Mouse (Mus musculus) ES-E14 (cell line): ENCODE results near the gene Arl6ip5. TPM values are rescaled to one million over a fixed set of nuclear protein-coding genes. Genes with fewer than 3 reads are reported as not detected.

ENCODE experiments used
- DNase-seq: peaks from one replicate; pipeline ENCODE4 v3.0.0-alpha.2; 2013; ENCODE audit warnings: low read depth, low spot score
- H3K27ac ChIP-seq: 2 replicates; pipeline ENCODE4 v1.5.1; 2012; ENCODE audit warnings: low read depth, mild to moderate bottlenecking, low read length, moderate library complexity, mixed read lengths; ENCODE audit not compliant: poor library complexity, insufficient read depth, severe bottlenecking
- H3K36me3 ChIP-seq: 2 replicates; pipeline ENCODE4 v1.6.1; 2012; ENCODE audit warnings: mild to moderate bottlenecking, low read length, moderate library complexity, mixed read lengths; ENCODE audit not compliant: control insufficient read depth, poor library complexity, insufficient read depth, severe bottlenecking
- H3K4me1 ChIP-seq, 2 experiments: fragments of 150-350 bp in 1 of 2; sonication (generic) in 1 of 2; 2 replicates each; pipeline ENCODE4 v1.6.1; 2012; ENCODE audit warnings: low read length in 2 of 2, mild to moderate bottlenecking in 1 of 2, mixed read lengths in 1 of 2; ENCODE audit not compliant: control insufficient read depth in 2 of 2, insufficient read depth in 2 of 2, poor library complexity in 1 of 2
- H3K4me3 ChIP-seq, 2 experiments: fragments of 150-350 bp in 1 of 2; sonication (generic) in 1 of 2; 2 replicates each; pipeline ENCODE4 v1.5.1; 2012; ENCODE audit warnings: low read length in 2 of 2, low read depth in 1 of 2, mild to moderate bottlenecking in 1 of 2, mixed read lengths in 1 of 2; ENCODE audit not compliant: insufficient read depth in 1 of 2, poor library complexity in 1 of 2, severe bottlenecking in 1 of 2
- H3K9ac ChIP-seq: 2 replicates; pipeline ENCODE4 v1.6.1; 2012; ENCODE audit warnings: low read depth, mild to moderate bottlenecking, low read length, mixed read lengths; ENCODE audit not compliant: poor library complexity, insufficient read depth, severe bottlenecking
- H3K9me3 ChIP-seq: fragments of 150-350 bp; sonication (generic); 2 replicates; pipeline ENCODE4 v1.6.1; 2012; ENCODE audit warnings: low read depth, mild to moderate bottlenecking, low read length; ENCODE audit not compliant: control insufficient read depth, insufficient read depth
- CHD2 ChIP-seq: IDR thresholded peaks from 2 replicates; pipeline ENCODE4 v1.6.1; 2014; ENCODE audit warnings: mild to moderate bottlenecking, low read depth, low read length, inconsistent platforms
- HCFC1 ChIP-seq: IDR thresholded peaks from 2 replicates; pipeline ENCODE4 v1.6.1; 2012; ENCODE audit warnings: low read length, inconsistent platforms, borderline replicate concordance; ENCODE audit not compliant: insufficient read depth
- MAFK ChIP-seq: IDR thresholded peaks from 2 replicates; pipeline ENCODE4 v1.6.1; 2014; ENCODE audit warnings: mild to moderate bottlenecking, low read depth, low read length, inconsistent platforms; ENCODE audit not compliant: insufficient read depth
- ZC3H11A ChIP-seq: IDR thresholded peaks from 2 replicates; pipeline ENCODE4 v1.6.1; 2012; ENCODE audit warnings: low read depth, mild to moderate bottlenecking, inconsistent platforms, low read length, borderline replicate concordance
- ZNF384 ChIP-seq: IDR thresholded peaks from 2 replicates; pipeline ENCODE4 v1.6.1; 2012; ENCODE audit warnings: low read depth, low read length, inconsistent platforms
- in situ Hi-C, 2 experiments: fragments of 600-800 bp; cut with MboI; formaldehyde crosslinking; loops; one replicate each; pipeline ENCODE4 v1.15.1; 2025; ENCODE audit warnings: low sequenced_read_pairs in 2 of 2, inconsistent platforms in 1 of 2; ENCODE audit not compliant: unreplicated experiment in 2 of 2
- total RNA-seq: library from RNA; depleted of rRNA; stranded (reverse); fragments of 300-350 nt; gene quantifications from 2 replicates; pipeline ENCODE4 v1.2.3, GENCODE M21; 2012

Arl6ip5 gene
- total RNA-seq, 1 experiment: 46.5 TPM

- H3K9ac ChIP-seq: no peak overlapping the region
- TF ChIP-seq ZNF384: no peak
- TF ChIP-seq ZC3H11A: no peak
- no peak for TF ChIP-seq MAFK
- no peak for TF ChIP-seq HCFC1
- TF ChIP-seq CHD2: no peak
- in situ Hi-C loops: no loop called here
- no peaks in the 10 kb centered on the region for H3K9me3 ChIP-seq
- no peak overlapping the region for H3K4me3 ChIP-seq
- H3K4me1 ChIP-seq: peaks cover 0 to 3% of the 10 kb centered on the region in 2 experiments; a peak in 1 of 4 replicates
- no peaks in the 10 kb centered on the region for H3K36me3 ChIP-seq
- H3K27ac ChIP-seq: no peak overlapping the region
- DNase-seq: no peak
Measured at GRCm38 (mm10) chr6:97224505-97224904, 14.0 kb downstream of the Arl6ip5 start.

GRCm38 (mm10) chr6:97226083-97226491 is 15.6 kb downstream of the Arl6ip5 start:
- in situ Hi-C loops: no loop called here
- Histone ChIP-seq H3K4me3 (no peak overlapping the region), H3K9me3 (no peaks in the 10 kb centered on the region), H3K9ac (no peak overlapping the region), H3K4me1 (peaks cover 0 to 3% of the 10 kb centered on the region in 2 experiments; a peak in 1 of 4 replicates), H3K27ac (no peak overlapping the region; the same call in 1 of the 2 replicates), H3K36me3 (no peaks in the 10 kb centered on the region; the same call in 1 of the 2 replicates)
- no peak for DNase-seq
- no peak for TF ChIP-seq MAFK
- no peak for TF ChIP-seq HCFC1
- no peak for TF ChIP-seq ZC3H11A
- no peak for TF ChIP-seq ZNF384
- TF ChIP-seq CHD2: no peak

GRCm38 (mm10) chr6:97227067-97227847 is 16.8 kb downstream of the Arl6ip5 start:
- H3K4me3 ChIP-seq: no peak overlapping the region
- in situ Hi-C loops: no loop called here
- H3K36me3 ChIP-seq: no peaks in the 10 kb centered on the region; the same call in 1 of the 2 replicates
- H3K9me3 ChIP-seq: no peaks in the 10 kb centered on the region
- H3K9ac ChIP-seq: no peak overlapping the region
- TF ChIP-seq HCFC1 (no peak), ZC3H11A (no peak), ZNF384 (no peak), CHD2 (no peak), MAFK (no peak)
- no peak for DNase-seq
- no peak overlapping the region for H3K27ac ChIP-seq
- peaks cover 0 to 3% of the 10 kb centered on the region in 2 experiments; a peak in 1 of 4 replicates for H3K4me1 ChIP-seq

- Histone ChIP-seq H3K36me3 (no peaks in the 10 kb centered on the region; the same call in 1 of the 2 replicates), H3K4me1 (no peaks in the 10 kb centered on the region), H3K9ac (no peak overlapping the region), H3K27ac (no peak overlapping the region), H3K4me3 (no peak overlapping the region), H3K9me3 (no peaks in the 10 kb centered on the region)
- TF ChIP-seq MAFK: no peak
- TF ChIP-seq HCFC1: no peak
- no peak for TF ChIP-seq ZC3H11A
- no peak for TF ChIP-seq CHD2
- TF ChIP-seq ZNF384: no peak
- DNase-seq: no peak
- in situ Hi-C loops: no loop called here
Measured at GRCm38 (mm10) chr6:97234911-97235668, 24.6 kb downstream of the Arl6ip5 start.
